Mouse (Mus musculus) kidney, postnatal 10 days (tissue): ENCODE results near the gene Mroh7.
A peak's percentile ranks its signal among the peaks of the same experiment; 100 is the strongest.

ENCODE experiments used
- DNase-seq: peaks from one replicate; pipeline ENCODE4 v3.0.0; 2021; ENCODE audit warnings: mixed read lengths

The Mroh7 gene

GRCm38 (mm10) chr4:106693841-106694430 lies 36.8 kb downstream of the Mroh7 start:
- no peak for DNase-seq

GRCm38 (mm10) chr4:106688636-106689296 lies 42.0 kb downstream of the Mroh7 start:
- no peak for DNase-seq

GRCm38 (mm10) chr4:106680955-106681354 lies 49.8 kb downstream of the Mroh7 start:
- no peak for DNase-seq

GRCm38 (mm10) chr4:106679152-106679551 lies 51.6 kb downstream of the Mroh7 start:
- no peak for DNase-seq

DNA sequence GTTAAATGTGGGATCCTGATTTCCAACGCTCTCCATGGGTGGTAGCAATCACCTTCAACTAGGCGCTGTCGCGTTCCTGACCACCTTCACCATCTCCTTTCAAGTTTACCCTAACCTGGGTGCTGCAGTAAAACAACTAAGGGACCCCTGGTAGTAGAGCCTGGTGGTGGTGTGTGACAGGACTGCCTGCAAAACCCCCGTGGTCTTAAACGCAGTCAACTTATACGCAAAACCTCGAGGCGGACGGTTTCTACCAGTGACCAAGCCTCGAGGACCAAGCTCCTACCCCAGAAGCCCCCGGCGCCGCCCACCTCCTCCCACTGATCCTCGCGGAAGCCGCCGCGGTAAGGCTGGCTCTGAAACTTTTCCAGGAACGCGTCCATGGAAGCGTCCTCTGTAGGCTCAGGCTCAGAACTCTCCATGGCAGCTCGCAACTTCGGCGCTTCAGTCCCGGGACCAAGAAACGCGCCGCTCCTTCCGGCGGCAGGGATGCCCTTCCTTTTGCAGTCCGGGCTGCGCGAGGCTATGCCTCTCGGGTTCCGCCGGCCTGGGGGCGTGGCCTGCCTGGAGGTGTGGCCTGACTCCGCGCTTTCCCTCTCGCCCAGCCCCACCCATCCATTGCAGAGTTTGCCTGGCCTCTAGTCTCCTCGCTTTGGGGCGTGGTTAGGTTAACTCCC lies 52.1 kb downstream of the Mroh7 start, which contains the start of gene Ttc4:
Gene Ttc4, minus strand, starts transcription at position 503 of the 677 bp plus-strand sequence.
- peak; percentile 95 for DNase-seq

- DNase-seq: no peak
Observed at GRCm38 (mm10) chr4:106676749-106677148, 54.0 kb downstream of the Mroh7 start.

GRCm38 (mm10) chr4:106666546-106666945 lies 64.2 kb downstream of the Mroh7 start:
- DNase-seq: no peak

DNA sequence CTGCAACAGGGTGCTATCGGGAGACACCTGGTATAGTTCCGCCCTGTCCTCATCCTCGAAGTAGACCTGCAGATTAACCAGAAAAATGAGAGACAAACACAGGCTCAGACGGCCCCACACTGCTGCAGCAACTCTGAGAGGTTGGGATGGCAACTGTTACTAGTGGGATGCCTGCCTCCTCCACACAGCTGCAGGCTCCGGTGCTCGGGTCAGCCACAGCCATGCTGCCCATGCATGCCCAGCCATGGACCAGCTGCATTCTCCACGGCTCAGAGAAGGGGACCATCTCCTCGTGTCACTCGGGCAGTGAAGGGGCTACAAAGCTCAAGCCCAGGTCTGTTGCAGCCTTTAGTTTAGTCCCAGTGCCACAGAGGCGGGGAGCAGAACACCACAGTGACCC lies 65.1 kb downstream of the Mroh7 start:
- no peak for DNase-seq

DNA sequence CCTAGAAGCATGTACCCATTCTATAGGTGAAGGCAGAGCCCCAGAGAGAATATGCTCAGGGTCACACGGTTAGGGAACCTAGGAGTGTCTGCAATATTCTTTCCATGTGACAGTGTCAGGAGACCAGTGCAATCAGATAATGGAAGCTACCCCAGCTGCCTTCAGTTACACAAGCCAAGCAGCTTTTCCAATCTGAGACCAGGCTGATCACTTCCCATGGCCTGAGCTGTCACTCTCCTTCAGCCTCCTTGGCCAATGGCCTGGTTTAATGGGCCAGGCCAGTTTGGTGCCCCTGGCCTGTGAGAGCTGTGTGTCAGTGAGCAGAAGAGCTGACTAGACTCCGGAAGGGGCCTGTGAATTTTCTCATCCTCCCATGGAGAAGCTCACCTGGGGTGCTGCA lies 65.5 kb downstream of the Mroh7 start:
- DNase-seq: peak; percentile 22

GRCm38 (mm10) chr4:106664697-106665096 lies 66.0 kb downstream of the Mroh7 start:
- DNase-seq: peak; percentile 60

DNA sequence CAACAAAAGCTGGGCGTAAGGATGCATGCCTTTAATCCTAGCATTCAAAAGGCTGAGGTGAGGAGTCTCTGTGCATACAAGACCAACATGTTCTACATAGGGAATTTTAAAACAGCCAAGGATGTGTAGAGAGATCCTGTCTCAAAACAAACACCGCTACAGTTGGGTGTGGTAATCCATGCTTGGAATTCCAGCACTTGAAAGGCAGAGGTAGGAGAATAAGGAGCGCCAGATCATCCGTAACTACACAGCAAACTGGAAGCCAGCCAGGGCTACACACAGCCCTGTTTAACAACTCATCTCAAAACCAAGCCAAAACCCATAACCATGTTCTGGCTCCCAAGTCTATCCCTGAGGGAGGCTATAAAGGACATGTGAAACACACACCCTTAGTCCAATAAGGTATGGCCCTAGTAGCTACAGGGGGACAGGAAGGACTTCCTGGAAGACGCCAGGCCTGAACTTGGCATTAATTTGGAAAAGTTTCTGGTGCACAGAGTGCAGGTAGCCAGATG lies 66.7 kb downstream of the Mroh7 start:
- no peak for DNase-seq

- DNase-seq: no peak
Observed at GRCm38 (mm10) chr4:106655681-106656080, 75.0 kb downstream of the Mroh7 start.

GRCm38 (mm10) chr4:106653051-106653450 lies 77.7 kb downstream of the Mroh7 start:
- DNase-seq: no peak

GRCm38 (mm10) chr4:106652546-106652945 lies 78.2 kb downstream of the Mroh7 start:
- no peak for DNase-seq

DNA sequence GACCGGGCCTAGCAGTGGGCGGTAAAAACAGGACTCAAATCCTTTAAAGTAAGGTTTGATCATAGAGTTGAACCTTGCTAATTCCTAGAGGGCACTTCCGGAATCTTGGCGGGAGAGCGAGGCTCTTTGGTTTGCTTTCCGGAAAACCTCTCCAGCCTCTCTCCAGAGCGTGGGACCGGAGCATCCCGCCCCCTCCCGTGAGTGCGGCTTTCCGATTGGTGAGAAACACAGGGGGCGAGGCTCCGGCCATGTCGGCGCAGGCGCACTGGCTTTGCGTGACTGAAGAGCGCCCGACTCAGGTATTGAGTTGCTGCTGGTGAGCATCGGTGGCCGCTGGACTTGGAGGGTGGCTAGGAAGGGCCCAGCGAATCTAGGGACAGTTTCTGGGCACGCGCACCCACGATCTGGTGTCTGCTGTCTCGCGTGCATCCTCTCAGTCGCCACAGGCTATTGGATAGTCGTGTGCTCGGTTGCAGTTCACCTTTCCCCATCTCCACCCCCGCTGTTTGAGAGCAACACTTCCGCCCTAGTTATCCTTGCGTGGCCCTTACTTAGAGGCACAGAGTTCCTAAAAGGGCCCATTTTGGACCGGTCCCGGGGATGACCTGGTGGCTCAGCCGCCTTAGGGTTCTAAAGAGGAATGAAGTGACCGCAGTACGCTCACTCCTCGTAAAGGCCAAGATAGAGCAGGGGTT lies 79.7 kb downstream of the Mroh7 start, which contains the start of gene Pars2:
Gene Pars2, plus strand, starts transcription at position 237 of the 695 bp plus-strand sequence.
- DNase-seq: peak; percentile 98

- DNase-seq: no peak
Observed at GRCm38 (mm10) chr4:106647137-106647536, 83.6 kb downstream of the Mroh7 start.

- DNase-seq: no peak
Observed at GRCm38 (mm10) chr4:106645797-106646196, 84.9 kb downstream of the Mroh7 start.

DNA sequence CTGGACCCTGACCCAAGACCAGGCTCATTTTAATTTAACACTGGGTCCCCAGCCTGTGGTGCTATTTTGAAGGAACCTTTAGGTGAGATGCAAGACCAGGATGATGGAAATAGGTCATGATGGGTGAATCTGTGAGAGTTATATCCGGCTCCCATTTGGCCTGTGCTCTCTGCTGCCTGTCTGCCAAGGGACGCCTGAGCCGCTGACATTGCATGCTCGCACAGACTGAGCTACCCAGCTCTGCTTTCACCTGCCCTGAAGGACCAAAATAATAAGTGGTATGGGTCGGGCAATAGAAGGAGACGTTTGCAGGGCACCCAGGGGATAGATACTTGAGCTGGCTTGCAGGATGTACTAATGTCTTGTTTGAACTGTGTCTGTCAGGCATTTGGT lies 86.5 kb downstream of the Mroh7 start:
- no peak for DNase-seq

DNA sequence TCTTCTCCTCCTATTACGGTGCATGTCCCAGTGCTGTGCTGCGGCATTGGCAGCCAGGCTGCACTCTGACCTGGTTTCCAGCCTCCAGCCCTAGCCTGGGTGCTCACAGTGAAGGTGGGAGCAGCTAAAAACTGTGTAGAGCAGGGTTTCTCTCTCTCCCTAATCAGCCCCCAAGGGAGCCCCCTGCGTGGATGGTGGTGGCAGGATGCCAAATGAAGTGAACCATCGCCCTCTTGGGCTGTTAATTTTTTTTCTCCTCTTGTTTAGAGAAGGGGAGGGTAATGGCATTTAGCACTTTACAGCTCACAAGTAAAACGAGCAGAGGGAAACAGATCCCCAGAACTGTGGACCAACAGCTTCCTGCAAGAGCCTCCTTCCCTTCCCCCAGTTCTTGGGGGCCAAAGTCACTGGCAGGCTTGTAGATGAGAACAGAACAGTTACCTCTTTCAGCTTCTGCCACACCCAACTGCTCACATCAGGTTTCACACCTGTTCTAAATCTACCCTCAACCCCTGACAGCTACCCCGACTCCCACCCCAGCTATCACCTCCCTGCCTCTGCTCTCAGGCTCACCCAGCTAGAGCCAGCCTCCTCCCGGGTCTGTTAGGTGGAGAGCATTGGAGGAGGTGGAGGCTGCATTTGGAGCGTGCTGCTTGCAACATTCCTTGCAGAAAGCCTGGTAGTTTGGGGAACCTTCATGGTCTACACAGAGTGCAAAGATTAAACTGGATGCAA lies 87.1 kb downstream of the Mroh7 start:
- peak; percentile 70 for DNase-seq

DNA sequence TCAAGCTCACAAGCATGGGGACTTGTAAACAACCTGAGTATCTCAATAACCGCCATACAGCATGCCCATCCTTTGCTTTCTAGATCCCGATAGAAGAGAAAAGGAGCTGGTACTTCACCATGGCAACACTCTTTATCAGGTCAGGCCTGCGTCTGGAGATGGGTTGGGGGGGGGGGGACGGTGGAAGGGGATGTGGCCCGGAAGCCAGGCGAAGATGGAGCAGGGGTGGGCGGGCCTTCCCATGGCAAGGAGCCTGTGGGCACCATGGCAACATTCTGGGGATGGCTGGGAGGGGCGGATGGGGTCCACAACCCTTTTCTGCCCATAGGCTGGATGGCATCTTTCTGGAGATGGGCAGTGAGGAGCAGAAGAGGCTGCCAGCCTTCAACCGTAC lies 96.6 kb downstream of the Mroh7 start:
- DNase-seq: no peak

GRCm38 (mm10) chr4:106633281-106634085 lies 97.2 kb downstream of the Mroh7 start:
- DNase-seq: peak; percentile 46

GRCm38 (mm10) chr4:106632313-106632712 lies 98.4 kb downstream of the Mroh7 start:
- DNase-seq: no peak
